Mouse (Mus musculus): Measurements from ENCODE around the gene Otof.

Otof gene

GRCm38 (mm10) chr5:30461821-30462220 lies at the start of gene Otof:
TSS of gene Otof (minus strand) at chr5:30461932.
- DNase-seq (ENCODE audit: low spot score): no peak

- DNase-seq (ENCODE audit: low spot score): no peak
Measured at GRCm38 (mm10) chr5:30497299-30497698, 35.6 kb upstream of the Otof start.

- DNase-seq (ENCODE audit: low spot score): no peak
Measured at GRCm38 (mm10) chr5:30496821-30497220, 35.1 kb upstream of the Otof start.

- DNase-seq (ENCODE audit: low spot score): no peak
Measured at GRCm38 (mm10) chr5:30495288-30495687, 33.6 kb upstream of the Otof start.

- DNase-seq (ENCODE audit: low spot score): no peak
Measured at GRCm38 (mm10) chr5:30494606-30495005, 32.9 kb upstream of the Otof start.

GRCm38 (mm10) chr5:30493723-30494122 lies 32.0 kb upstream of the Otof start:
- DNase-seq (ENCODE audit: low spot score): no peak

- no peak for DNase-seq (ENCODE audit: low spot score)
Measured at GRCm38 (mm10) chr5:30490845-30491244, 29.1 kb upstream of the Otof start.

GRCm38 (mm10) chr5:30490215-30490614 lies 28.5 kb upstream of the Otof start:
- DNase-seq (ENCODE audit: low spot score): no peak

GRCm38 (mm10) chr5:30485136-30485535 lies 23.4 kb upstream of the Otof start:
- no peak for DNase-seq (ENCODE audit: low spot score)

- DNase-seq (ENCODE audit: low spot score): no peak
Measured at GRCm38 (mm10) chr5:30484591-30484990, 22.9 kb upstream of the Otof start.

GRCm38 (mm10) chr5:30483533-30483932 lies 21.8 kb upstream of the Otof start:
- no peak for DNase-seq (ENCODE audit: low spot score)

- no peak for DNase-seq (ENCODE audit: low spot score)
Measured at GRCm38 (mm10) chr5:30482319-30482718, 20.6 kb upstream of the Otof start.

GRCm38 (mm10) chr5:30476534-30476933 lies 14.8 kb upstream of the Otof start:
- DNase-seq (ENCODE audit: low spot score): no peak

GRCm38 (mm10) chr5:30472148-30472547 lies 10.4 kb upstream of the Otof start:
- no peak for DNase-seq (ENCODE audit: low spot score)

- no peak for DNase-seq (ENCODE audit: low spot score)
Measured at GRCm38 (mm10) chr5:30470454-30470853, 8.7 kb upstream of the Otof start.

GRCm38 (mm10) chr5:30466315-30466714 lies 4.6 kb upstream of the Otof start:
- DNase-seq (ENCODE audit: low spot score): no peak

- DNase-seq (ENCODE audit: low spot score): no peak
Measured at GRCm38 (mm10) chr5:30465861-30466260, 4.1 kb upstream of the Otof start, which contains the start of gene 1700001C02Rik. TSS of gene 1700001C02Rik (plus strand) at chr5:30466047.

- DNase-seq (ENCODE audit: low spot score): no peak
Measured at GRCm38 (mm10) chr5:30460155-30460554, 1.6 kb downstream of the Otof start.

GRCm38 (mm10) chr5:30456056-30456455 lies 5.7 kb downstream of the Otof start:
- DNase-seq (ENCODE audit: low spot score): no peak

GRCm38 (mm10) chr5:30444327-30444895 lies 17.3 kb downstream of the Otof start:
- no peak for DNase-seq (ENCODE audit: low spot score)

- no peak for DNase-seq (ENCODE audit: low spot score)
Measured at GRCm38 (mm10) chr5:30442196-30442595, 19.5 kb downstream of the Otof start.

GRCm38 (mm10) chr5:30440308-30440906 lies 21.3 kb downstream of the Otof start:
- DNase-seq (ENCODE audit: low spot score): no peak

- DNase-seq (ENCODE audit: low spot score): no peak
Measured at GRCm38 (mm10) chr5:30438931-30439330, 22.8 kb downstream of the Otof start.

GRCm38 (mm10) chr5:30427406-30427805 lies 34.3 kb downstream of the Otof start:
- no peak for DNase-seq (ENCODE audit: low spot score)

Data from ovary, adult 18-20 months (tissue).